ENCODE assay signal across 9 mouse cellular contexts in genomic region chr8:46281536-46281935, GRCm38 (mm10). TPM values are rescaled to one million over a fixed set of nuclear protein-coding genes. Genes with fewer than 3 reads are reported as not detected.
DNase-seq lines count a peak whose midpoint lies in the region; ATAC-seq and TF ChIP-seq lines count a peak whose summit lies in the region.
"Had no signal": no experiment of that assay in that cellular context is flagged by ENCODE, and none has a peak within 500 bp of the region (broad histone marks: within the 10 kb centered on the region; RNA-seq: fewer than 3 reads in every experiment).

No protein-coding gene starts in this region.

- H3K4me1 ChIP-seq in forebrain, embryonic 14.5 days (ENCODE audit: control insufficient read depth, insufficient read depth, low read length), result no peaks in the 10 kb centered on the region
- H3K4me1 ChIP-seq in forebrain, embryonic 13.5 days, result no peaks in the 10 kb centered on the region
- no peaks in the 10 kb centered on the region for H3K4me1 ChIP-seq in cortical plate, adult 2 months (ENCODE audit: control insufficient read depth, insufficient read depth, low read length)
- H3K4me1 ChIP-seq in stomach, postnatal 0 days (replicated peaks; ENCODE audit: control insufficient read depth, insufficient read depth), result no peaks in the 10 kb centered on the region

- intact Hi-C loops in heart, postnatal 10 days (cut with DNase I), result loop anchor here (1.0 to 5.0 kb wide), 2 partner anchors 39 to 94 kb away; no protein-coding TSS in a partner anchor

- WGBS in forebrain, embryonic 14.5 days, result 13% methylated on average over 13 of the region's 13 CpGs
- WGBS in forebrain, embryonic 13.5 days, result 13% methylated on average over 13 of the region's 13 CpGs
- 8% methylated on average over 13 of the region's 13 CpGs for WGBS in stomach, postnatal 0 days

- TF ChIP-seq CTCF in cortical plate, adult 2 months (IDR thresholded peaks at IDR 0.05; ENCODE audit: extremely low read depth, insufficient read depth, low read length), result peak; percentile 74
- peak; percentile 84 for TF ChIP-seq CTCF in stomach, postnatal 0 days (IDR thresholded peaks at IDR 0.05; ENCODE audit: low read depth)

- H3K4me3 ChIP-seq in forebrain, embryonic 14.5 days (ENCODE audit: low read depth, low read length), result no peak overlapping the region
- H3K4me3 ChIP-seq in forebrain, embryonic 13.5 days, result no peak overlapping the region
- H3K4me3 ChIP-seq in cortical plate, adult 2 months (ENCODE audit: insufficient read depth, low read length), result no peak overlapping the region
- no peak overlapping the region for H3K4me3 ChIP-seq in stomach, postnatal 0 days (ENCODE audit: low read depth, low read length)

- no peak overlapping the region for H3K9ac ChIP-seq in forebrain, embryonic 14.5 days (ENCODE audit: low read length)
- no peak overlapping the region for H3K9ac ChIP-seq in forebrain, embryonic 13.5 days
- H3K9ac ChIP-seq in stomach, postnatal 0 days (ENCODE audit: low read length), result no peak overlapping the region

- DNase-seq in forebrain, embryonic 14.5 days (ENCODE audit: low spot score), result peak; percentile 81
- peak; percentile 72 for DNase-seq in ZHBTc4 (ENCODE audit: low read depth, low spot score)
- DNase-seq in heart, postnatal 10 days, result peak; percentile 70 to 85
- DNase-seq in layer of hippocampus, postnatal 25 days (ENCODE audit: extremely low spot score in 1 of 2, low spot score in 1 of 2), result peak; percentile 58 to 83
- DNase-seq in stomach, postnatal 0 days (ENCODE audit: low spot score), result peak; percentile 74

- no peak overlapping the region for H3K27ac ChIP-seq in forebrain, embryonic 14.5 days (ENCODE audit: low read depth, low read length)
- H3K27ac ChIP-seq in forebrain, embryonic 13.5 days, result no peak overlapping the region
- no peak overlapping the region for H3K27ac ChIP-seq in cortical plate, adult 2 months (ENCODE audit: insufficient read depth, low read length)
- no peak overlapping the region for H3K27ac ChIP-seq in stomach, postnatal 0 days (replicated peaks)

- no peak for TF ChIP-seq POLR2A in cortical plate, adult 2 months (IDR thresholded peaks at IDR 0.05; ENCODE audit: extremely low read depth, insufficient read depth, low read length)

- H3K9me3 ChIP-seq in forebrain, embryonic 14.5 days (replicated peaks; ENCODE audit: control insufficient read depth, low read length), result no peaks in the 10 kb centered on the region
- no peaks in the 10 kb centered on the region for H3K9me3 ChIP-seq in forebrain, embryonic 13.5 days (replicated peaks)
- H3K9me3 ChIP-seq in stomach, postnatal 0 days (ENCODE audit: control insufficient read depth, low read length), result no peaks in the 10 kb centered on the region

- H3K4me2 ChIP-seq in forebrain, embryonic 14.5 days (ENCODE audit: low read length), result no peak overlapping the region
- H3K4me2 ChIP-seq in forebrain, embryonic 13.5 days, result no peak overlapping the region
- H3K4me2 ChIP-seq in stomach, postnatal 0 days (replicated peaks; ENCODE audit: low read depth), result no peak overlapping the region

- no peak for TF ChIP-seq EP300 in stomach, postnatal 0 days (optimal IDR thresholded peaks at IDR 0.05)

- peak; percentile 32; the same call in 1 of the 2 replicates for ATAC-seq in forebrain, embryonic 14.5 days
- ATAC-seq in forebrain, embryonic 13.5 days, result no peak
- ATAC-seq in megakaryocyte-erythroid progenitor cell, adult 5-6 weeks (replicated peaks; ENCODE audit: low FRiP score, low TSS enrichment, poor library complexity, severe bottlenecking), result peak; percentile 94
- peak; percentile 51; the same call in 1 of the 2 replicates for ATAC-seq in stomach, postnatal 0 days (ENCODE audit: low FRiP score, low TSS enrichment)

- no peaks in the 10 kb centered on the region for H3K36me3 ChIP-seq in forebrain, embryonic 14.5 days (ENCODE audit: control insufficient read depth, insufficient read depth, low read length)
- H3K36me3 ChIP-seq in forebrain, embryonic 13.5 days (ENCODE audit: poor library complexity, severe bottlenecking), result no peaks in the 10 kb centered on the region
- H3K36me3 ChIP-seq in stomach, postnatal 0 days (ENCODE audit: control insufficient read depth, insufficient read depth, low read length), result no peaks in the 10 kb centered on the region

- H3K27me3 ChIP-seq in forebrain, embryonic 14.5 days (replicated peaks; ENCODE audit: control insufficient read depth, insufficient read depth, low read length), result no peaks in the 10 kb centered on the region
- no peaks in the 10 kb centered on the region for H3K27me3 ChIP-seq in forebrain, embryonic 13.5 days
- H3K27me3 ChIP-seq in stomach, postnatal 0 days (ENCODE audit: control insufficient read depth, insufficient read depth, low read length), result no peaks in the 10 kb centered on the region

RNA-seq across cellular contexts. Expression of gene Helt, which starts 12.9 kb away (rescaled TPM):
- 5.4 and 5.9 TPM in 2 replicates for polyA plus RNA-seq in forebrain, embryonic 14.5 days (2014; fragmentation: Nextera tagmentation; extraction: Ambion mirVana)
- polyA plus RNA-seq in forebrain, embryonic 13.5 days (2015; fragmentation: Nextera tagmentation; extraction: Ambion mirVana), result 7.9 and 10.5 TPM in 2 replicates
- 0.31 and 0.38 TPM in 2 replicates for polyA plus RNA-seq in cortical plate, adult 2 months (2012; rRNA removed)
- total RNA-seq in heart, postnatal 10 days (2021), result not detected
- total RNA-seq in layer of hippocampus, postnatal 25 days (2021), result not detected
- not detected in 2 replicates for total RNA-seq in megakaryocyte-erythroid progenitor cell, adult 5-6 weeks (2014; fragmentation: Nextera tagmentation)
- total RNA-seq in megakaryocyte-erythroid progenitor cell, adult 5-6 weeks (2017), result not detected in 2 replicates
- not detected in 2 replicates for polyA plus RNA-seq in stomach, postnatal 0 days (2015; fragmentation: Nextera tagmentation; extraction: Ambion mirVana)
- polyA plus RNA-seq: liver, embryonic 16.5 days had no signal
